ENCODE assay signal across 8 mouse cellular contexts in genomic region chr7:44358886-44359654, GRCm38 (mm10). TPM values are rescaled to one million over a fixed set of nuclear protein-coding genes. Genes with fewer than 3 reads are reported as not detected.
DNase-seq lines count a peak whose midpoint lies in the region; ATAC-seq lines count a peak whose summit lies in the region.

No protein-coding gene starts in this region.

- DNase-seq in kidney, postnatal 4 days = peak; percentile 24 to 43
- DNase-seq in kidney, adult 18-20 months = no peak
- peak; percentile 59 for DNase-seq in brain, adult 2 months (ENCODE audit: low read depth, low spot score)
- DNase-seq in spleen, postnatal 14 days (ENCODE audit: low spot score in 2 of 2) = no peak
- no peak for DNase-seq in thymus, postnatal 10 days (ENCODE audit: low spot score in 2 of 2)

- peak overlapping the region; percentile 55 for H3K4me3 ChIP-seq in embryonic facial prominence, embryonic 15.5 days (replicated peaks)
- H3K4me3 ChIP-seq in limb, embryonic 13.5 days = peak overlapping the region; percentile 46
- H3K4me3 ChIP-seq in stomach, embryonic 15.5 days (replicated peaks) = peak overlapping the region; percentile 51

- no peaks in the 10 kb centered on the region for H3K36me3 ChIP-seq in embryonic facial prominence, embryonic 15.5 days
- H3K36me3 ChIP-seq in limb, embryonic 13.5 days = no peaks in the 10 kb centered on the region
- H3K36me3 ChIP-seq in stomach, embryonic 15.5 days = no peaks in the 10 kb centered on the region

- H3K4me1 ChIP-seq in embryonic facial prominence, embryonic 15.5 days = peaks cover 39% of the 10 kb centered on the region
- peaks cover 34% of the 10 kb centered on the region for H3K4me1 ChIP-seq in limb, embryonic 13.5 days
- H3K4me1 ChIP-seq in stomach, embryonic 15.5 days = peaks cover 20% of the 10 kb centered on the region

- no peak overlapping the region for H3K27ac ChIP-seq in embryonic facial prominence, embryonic 15.5 days (replicated peaks)
- no peak overlapping the region for H3K27ac ChIP-seq in limb, embryonic 13.5 days
- H3K27ac ChIP-seq in stomach, embryonic 15.5 days = no peak overlapping the region

- WGBS in embryonic facial prominence, embryonic 15.5 days = 4% methylated on average over 25 of the region's 26 CpGs
- 5% methylated on average over 21 of the region's 26 CpGs for WGBS in limb, embryonic 13.5 days
- 6% methylated on average over 22 of the region's 26 CpGs for WGBS in stomach, embryonic 15.5 days

- peak overlapping the region; percentile 92 for H3K4me2 ChIP-seq in embryonic facial prominence, embryonic 15.5 days (replicated peaks)
- H3K4me2 ChIP-seq in limb, embryonic 13.5 days (replicated peaks) = peak overlapping the region; percentile 79
- H3K4me2 ChIP-seq in stomach, embryonic 15.5 days = peak overlapping the region; percentile 93

- H3K9ac ChIP-seq in embryonic facial prominence, embryonic 15.5 days = no peak overlapping the region
- H3K9ac ChIP-seq in limb, embryonic 13.5 days = 0 out of 2 replicates have a peak overlapping the region, but pooled peaks have one; percentile 25
- 0 out of 2 replicates have a peak overlapping the region, but pooled peaks have one; percentile 12 for H3K9ac ChIP-seq in stomach, embryonic 15.5 days

- ATAC-seq in embryonic facial prominence, embryonic 15.5 days (ENCODE audit: insufficient number of reproducible peaks, low FRiP score, low TSS enrichment, low read depth) = no peak
- ATAC-seq in limb, embryonic 13.5 days (ENCODE audit: low FRiP score, low read depth) = no peak
- ATAC-seq in stomach, embryonic 15.5 days (ENCODE audit: insufficient read depth, low FRiP score, low read depth) = no peak

- peaks cover 86% of the 10 kb centered on the region for H3K27me3 ChIP-seq in embryonic facial prominence, embryonic 15.5 days
- peaks cover 92% of the 10 kb centered on the region for H3K27me3 ChIP-seq in limb, embryonic 13.5 days
- peaks cover 59% of the 10 kb centered on the region for H3K27me3 ChIP-seq in stomach, embryonic 15.5 days (replicated peaks)

- H3K9me3 ChIP-seq in embryonic facial prominence, embryonic 15.5 days (replicated peaks) = no peaks in the 10 kb centered on the region
- no peaks in the 10 kb centered on the region for H3K9me3 ChIP-seq in limb, embryonic 13.5 days
- no peaks in the 10 kb centered on the region for H3K9me3 ChIP-seq in stomach, embryonic 15.5 days

RNA-seq across cellular contexts. Expression of gene Syt3, which starts 24.8 kb away (rescaled TPM):
- polyA plus RNA-seq in embryonic facial prominence, embryonic 15.5 days (2015; fragmentation: Nextera tagmentation; extraction: Ambion mirVana) = 2.7 and 3.4 TPM in 2 replicates
- 3.5 and 4.0 TPM in 2 replicates for polyA plus RNA-seq in limb, embryonic 13.5 days (2015; fragmentation: Nextera tagmentation; extraction: Ambion mirVana)
- polyA plus RNA-seq in stomach, embryonic 15.5 days (2015; fragmentation: Nextera tagmentation; extraction: Ambion mirVana) = 1.6 and 1.7 TPM in 2 replicates

RNA-seq across cellular contexts. Expression of gene 1700008O03Rik, which starts 26.6 kb away (rescaled TPM):
- polyA plus RNA-seq in embryonic facial prominence, embryonic 15.5 days (2015; fragmentation: Nextera tagmentation; extraction: Ambion mirVana) = 1.4 and 1.5 TPM in 2 replicates
- polyA plus RNA-seq in limb, embryonic 13.5 days (2015; fragmentation: Nextera tagmentation; extraction: Ambion mirVana) = 1.1 TPM in 2 replicates
- 0.80 and 1.2 TPM in 2 replicates for polyA plus RNA-seq in stomach, embryonic 15.5 days (2015; fragmentation: Nextera tagmentation; extraction: Ambion mirVana)

RNA-seq across cellular contexts. Expression of gene Shank1, which starts 49.0 kb away (rescaled TPM):
- polyA plus RNA-seq in embryonic facial prominence, embryonic 15.5 days (2015; fragmentation: Nextera tagmentation; extraction: Ambion mirVana) = 3.7 and 6.1 TPM in 2 replicates
- polyA plus RNA-seq in limb, embryonic 13.5 days (2015; fragmentation: Nextera tagmentation; extraction: Ambion mirVana) = 3.1 and 3.3 TPM in 2 replicates
- 2.2 TPM in 2 replicates for polyA plus RNA-seq in stomach, embryonic 15.5 days (2015; fragmentation: Nextera tagmentation; extraction: Ambion mirVana)

RNA-seq across cellular contexts. Expression of gene Clec11a, which starts 52.4 kb away (rescaled TPM):
- 26.1 and 28.1 TPM in 2 replicates for polyA plus RNA-seq in embryonic facial prominence, embryonic 15.5 days (2015; fragmentation: Nextera tagmentation; extraction: Ambion mirVana)
- 5.6 and 6.3 TPM in 2 replicates for polyA plus RNA-seq in limb, embryonic 13.5 days (2015; fragmentation: Nextera tagmentation; extraction: Ambion mirVana)
- polyA plus RNA-seq in stomach, embryonic 15.5 days (2015; fragmentation: Nextera tagmentation; extraction: Ambion mirVana) = 5.1 and 6.9 TPM in 2 replicates

Comparison
In these comparisons a context has a peak if more than half of its experiments do, and no peak if none do; other contexts are left out.
1. DNase-seq: peak in kidney, postnatal 4 days (2 of 2) and brain, adult 2 months (single experiment); none in kidney, adult 18-20 months (single experiment), spleen, postnatal 14 days (0 of 2) and thymus, postnatal 10 days (0 of 2).
2. Peak in every context shown above with its lines, with median percentiles within 50 percentile points of each other: H3K4me2 ChIP-seq and H3K4me3 ChIP-seq.